16 mouse cellular contexts compared by ENCODE assay signal in the genomic region with DNA sequence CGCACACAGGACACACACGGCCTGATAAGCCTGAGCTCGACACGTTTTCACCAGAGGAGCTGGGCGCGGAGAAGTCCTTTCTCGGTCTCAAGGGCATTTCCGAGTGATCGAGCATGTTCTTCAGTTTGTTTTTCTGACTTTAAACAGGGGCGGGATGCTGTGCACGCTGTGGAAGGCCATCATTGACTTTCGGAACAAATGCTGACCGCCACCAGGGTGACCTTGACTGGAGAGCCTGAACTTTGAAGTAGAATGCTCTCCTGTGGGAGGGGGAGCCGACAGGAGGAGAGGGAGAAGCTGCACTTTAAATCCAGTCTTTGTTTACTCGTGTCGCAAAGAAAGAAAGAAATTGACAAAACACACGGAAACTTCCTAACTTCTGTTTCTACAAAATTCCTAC. TPM values are rescaled to one million over a fixed set of nuclear protein-coding genes. Genes with fewer than 3 reads are reported as not detected.
A peak's percentile ranks its signal among the peaks of the same experiment; 100 is the strongest.
DNase-seq lines count a peak whose midpoint lies in the region; ATAC-seq and TF ChIP-seq lines count a peak whose summit lies in the region.
"Had no signal": no experiment of that assay in that cellular context is flagged by ENCODE, and none has a peak within 500 bp of the region (broad histone marks: within the 10 kb centered on the region; RNA-seq: fewer than 3 reads in every experiment).

No protein-coding gene starts in this region.

- 67% methylated on average over 17 of the region's 17 CpGs for WGBS in midbrain, embryonic 10.5 days
- 58% methylated on average over 17 of the region's 17 CpGs for WGBS in midbrain, postnatal 0 days
- 51% methylated on average over 17 of the region's 17 CpGs for WGBS in midbrain, embryonic 14.5 days
- 65% methylated on average over 17 of the region's 17 CpGs for WGBS in forebrain, embryonic 11.5 days

- peaks cover 9% of the 10 kb centered on the region for H3K27me3 ChIP-seq in midbrain, embryonic 10.5 days (ENCODE audit: low read depth, poor library complexity, severe bottlenecking)
- H3K27me3 ChIP-seq in midbrain, postnatal 0 days (ENCODE audit: insufficient read depth, low read length): no peaks in the 10 kb centered on the region; the same call in 1 of the 2 replicates
- H3K27me3 ChIP-seq in midbrain, embryonic 14.5 days (ENCODE audit: control insufficient read depth, insufficient read depth, low read length): no peaks in the 10 kb centered on the region
- no peaks in the 10 kb centered on the region for H3K27me3 ChIP-seq in forebrain, embryonic 11.5 days (ENCODE audit: control insufficient read depth, insufficient read depth, low read length)

- no peak overlapping the region for H3K4me2 ChIP-seq in midbrain, postnatal 0 days (ENCODE audit: low read depth, low read length, poor library complexity, severe bottlenecking)
- H3K4me2 ChIP-seq in midbrain, embryonic 14.5 days (ENCODE audit: low read length): 0 out of 2 replicates have a peak overlapping the region, but pooled peaks have one; percentile 3
- no peak overlapping the region for H3K4me2 ChIP-seq in forebrain, embryonic 11.5 days (ENCODE audit: low read depth, low read length, severe bottlenecking)

- no peaks in the 10 kb centered on the region for H3K9me3 ChIP-seq in midbrain, embryonic 10.5 days (replicated peaks)
- H3K9me3 ChIP-seq in midbrain, postnatal 0 days (ENCODE audit: low read length): no peaks in the 10 kb centered on the region
- H3K9me3 ChIP-seq in midbrain, embryonic 14.5 days (ENCODE audit: control insufficient read depth, low read length): no peaks in the 10 kb centered on the region
- H3K9me3 ChIP-seq in forebrain, embryonic 11.5 days (ENCODE audit: control insufficient read depth, low read length): no peaks in the 10 kb centered on the region

- H3K4me3 ChIP-seq in midbrain, embryonic 10.5 days: peak overlapping the region; percentile 5; the same call in 1 of the 2 replicates
- no peak overlapping the region for H3K4me3 ChIP-seq in midbrain, postnatal 0 days (ENCODE audit: low read depth, low read length)
- H3K4me3 ChIP-seq in midbrain, embryonic 14.5 days (replicated peaks; ENCODE audit: low read depth, low read length): no peak overlapping the region
- H3K4me3 ChIP-seq in forebrain, embryonic 11.5 days (ENCODE audit: low read depth, low read length): no peak overlapping the region

- TF ChIP-seq CTCF in midbrain, postnatal 0 days (IDR thresholded peaks at IDR 0.05): no peak

- DNase-seq in embryo, embryonic 9.5 days (ENCODE audit: extremely low spot score): peak; percentile 10
- DNase-seq in embryo, embryonic 10.5 days (ENCODE audit: low spot score): no peak
- DNase-seq in midbrain, embryonic 10.5 days (ENCODE audit: low spot score): peak; percentile 22
- DNase-seq in midbrain, postnatal 0 days (ENCODE audit: low spot score): no peak
- DNase-seq in adrenal gland, postnatal 25 days: peak; percentile 23
- no peak for DNase-seq in midbrain, embryonic 14.5 days
- no peak for DNase-seq in thymus, adult 18-20 months
- no peak for DNase-seq in forebrain, embryonic 11.5 days (ENCODE audit: low spot score)
- DNase-seq: cerebellum, adult 2 months; heart, postnatal 14 days; left cerebral cortex, postnatal 4 days; lung, adult 18-20 months; thymus, postnatal 25 days had no signal

- no peaks in the 10 kb centered on the region for H3K36me3 ChIP-seq in midbrain, embryonic 10.5 days
- no peaks in the 10 kb centered on the region for H3K36me3 ChIP-seq in midbrain, postnatal 0 days (ENCODE audit: insufficient read depth, low read length)
- H3K36me3 ChIP-seq in midbrain, embryonic 14.5 days (ENCODE audit: control insufficient read depth, insufficient read depth, low read length): no peaks in the 10 kb centered on the region
- no peaks in the 10 kb centered on the region for H3K36me3 ChIP-seq in forebrain, embryonic 11.5 days (ENCODE audit: control insufficient read depth, insufficient read depth, low read length)

- H3K9ac ChIP-seq in midbrain, postnatal 0 days (replicated peaks; ENCODE audit: low read length, poor library complexity, severe bottlenecking): no peak overlapping the region
- no peak overlapping the region for H3K9ac ChIP-seq in midbrain, embryonic 14.5 days (replicated peaks; ENCODE audit: low read length)
- H3K9ac ChIP-seq in forebrain, embryonic 11.5 days (ENCODE audit: low read length): no peak overlapping the region

- peaks cover 10% of the 10 kb centered on the region for H3K4me1 ChIP-seq in midbrain, embryonic 10.5 days
- no peaks in the 10 kb centered on the region for H3K4me1 ChIP-seq in midbrain, postnatal 0 days (ENCODE audit: insufficient read depth, low read length)
- no peaks in the 10 kb centered on the region for H3K4me1 ChIP-seq in midbrain, embryonic 14.5 days (ENCODE audit: control insufficient read depth, insufficient read depth, low read length)
- no peaks in the 10 kb centered on the region for H3K4me1 ChIP-seq in forebrain, embryonic 11.5 days (replicated peaks; ENCODE audit: control insufficient read depth, insufficient read depth, low read length)

- ATAC-seq in midbrain, postnatal 0 days (ENCODE audit: low FRiP score): no peak
- ATAC-seq in midbrain, embryonic 14.5 days (ENCODE audit: low FRiP score, low TSS enrichment): no peak
- no peak for ATAC-seq in forebrain, embryonic 11.5 days (replicated peaks; ENCODE audit: low FRiP score)
- ATAC-seq: forebrain, embryonic 16.5 days; intestine, postnatal 0 days had no signal

- 0 out of 2 replicates have a peak overlapping the region, but pooled peaks have one; percentile 13 for H3K27ac ChIP-seq in midbrain, embryonic 10.5 days (replicated peaks)
- H3K27ac ChIP-seq in midbrain, postnatal 0 days (ENCODE audit: low read depth, low read length): no peak overlapping the region
- H3K27ac ChIP-seq in midbrain, embryonic 14.5 days (replicated peaks; ENCODE audit: low read depth, low read length): no peak overlapping the region
- H3K27ac ChIP-seq in forebrain, embryonic 11.5 days (ENCODE audit: low read depth, low read length): no peak overlapping the region
- H3K27ac ChIP-seq: macrophage had no signal

RNA-seq across cellular contexts. Expression of gene Map7, which starts 6.9 kb away (rescaled TPM):
- 9.9 and 10.9 TPM in 2 replicates for polyA plus RNA-seq in midbrain, embryonic 10.5 days (2016; fragmentation: Nextera tagmentation; extraction: Ambion mirVana)
- total RNA-seq in midbrain, postnatal 0 days (2014; rRNA removed): 8.3 and 13.9 TPM in 2 replicates
- 6.6 and 8.7 TPM in 2 replicates for polyA plus RNA-seq in midbrain, postnatal 0 days (2015; fragmentation: Nextera tagmentation; extraction: Ambion mirVana)
- 20.0 and 23.4 TPM in 2 replicates for total RNA-seq in adrenal gland, postnatal 25 days (2021)
- 5.2 and 5.3 TPM in 2 replicates for polyA plus RNA-seq in midbrain, embryonic 14.5 days (2014; fragmentation: Nextera tagmentation; extraction: Ambion mirVana)
- 8.0 and 8.2 TPM in 2 replicates for polyA plus RNA-seq in forebrain, embryonic 11.5 days (2014; fragmentation: Nextera tagmentation; extraction: Ambion mirVana)

Comparison
In these comparisons a context has a peak if more than half of its experiments do, and no peak if none do; other contexts are left out.
1. DNase-seq: peak in embryo, embryonic 9.5 days (single experiment), midbrain, embryonic 10.5 days (single experiment) and adrenal gland, postnatal 25 days (single experiment); none in embryo, embryonic 10.5 days (single experiment), midbrain, postnatal 0 days (single experiment), midbrain, embryonic 14.5 days (single experiment), thymus, adult 18-20 months (0 of 2) and forebrain, embryonic 11.5 days (single experiment).